Mouse (Mus musculus) 3T3-L1 (cell line): Measurements from ENCODE around the gene Acadl.

Experiments used
- DNase-seq: peaks from one replicate; pipeline ENCODE4 v3.0.0-alpha.2; 2015; ENCODE audit warnings: low read depth, low spot score

Gene Acadl

DNA sequence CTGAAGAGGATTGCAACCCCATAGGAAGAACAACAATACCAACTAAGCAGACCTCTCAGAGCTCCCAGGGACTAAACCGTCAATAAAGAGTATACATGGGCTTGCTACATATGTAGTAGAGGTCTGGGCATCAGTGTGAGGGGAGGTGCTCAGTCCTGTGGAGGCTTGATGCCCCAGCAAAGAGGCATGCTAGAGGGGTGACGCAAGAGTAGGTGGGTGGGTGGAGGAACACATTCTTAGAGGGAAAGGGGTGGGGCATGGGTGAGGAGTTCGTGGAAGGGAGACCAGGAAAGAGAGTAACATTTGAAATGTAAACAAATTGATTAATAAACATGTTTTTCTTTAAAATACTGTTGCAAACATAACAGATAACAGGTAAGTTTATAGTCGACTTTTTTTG lies 82.0 kb downstream of the Acadl start:
- DNase-seq, result no peak
